Mouse (Mus musculus): ENCODE data around the gene Mtus2. TPM values are rescaled to one million over a fixed set of nuclear protein-coding genes. Genes with fewer than 3 reads are reported as not detected.

Mtus2 gene
- polyA plus RNA-seq, 1 experiment = 0.04 TPM

- no peaks in the 10 kb centered on the region for H3K79me2 ChIP-seq (ENCODE audit: control insufficient read depth, insufficient read depth)
- H3ac ChIP-seq (ENCODE audit: control insufficient read depth, insufficient read length, low read depth) = no peak overlapping the region
- H3K27me3 ChIP-seq (ENCODE audit: control insufficient read depth, insufficient read depth, insufficient read length) = no peaks in the 10 kb centered on the region
- no peak for TF ChIP-seq USF1 (IDR thresholded peaks at IDR 0.05; ENCODE audit: low read depth)
- H3K4me3 ChIP-seq (ENCODE audit: insufficient read depth, poor library complexity, severe bottlenecking) = no peak overlapping the region
- H3K36me3 ChIP-seq (ENCODE audit: control insufficient read depth, insufficient read depth) = no peaks in the 10 kb centered on the region
- no peaks in the 10 kb centered on the region for H3K79me3 ChIP-seq (ENCODE audit: low read depth)
Observed at GRCm38 (mm10) chr5:148185898-148186297, 228.8 kb downstream of the Mtus2 start.

GRCm38 (mm10) chr5:148191416-148191815 lies 234.3 kb downstream of the Mtus2 start:
- Histone ChIP-seq H3K4me3 (ENCODE audit: insufficient read depth, poor library complexity, severe bottlenecking) (no peak overlapping the region), H3K36me3 (ENCODE audit: control insufficient read depth, insufficient read depth) (no peaks in the 10 kb centered on the region), H3K79me3 (ENCODE audit: low read depth) (no peaks in the 10 kb centered on the region), H3K27me3 (ENCODE audit: control insufficient read depth, insufficient read depth, insufficient read length) (no peaks in the 10 kb centered on the region), H3K79me2 (ENCODE audit: control insufficient read depth, insufficient read depth) (no peaks in the 10 kb centered on the region), H3ac (ENCODE audit: control insufficient read depth, insufficient read length, low read depth) (no peak overlapping the region)
- TF ChIP-seq CEBPB (IDR thresholded peaks at IDR 0.05; ENCODE audit: low read depth) = no peak
- TF ChIP-seq MYOG (IDR thresholded peaks at IDR 0.05; ENCODE audit: control insufficient read depth, extremely low read depth, insufficient read length) = no peak
- no peak for TF ChIP-seq MYOD1 (IDR thresholded peaks at IDR 0.05; ENCODE audit: control insufficient read depth, insufficient read length, low read depth)
- TF ChIP-seq MAX (IDR thresholded peaks at IDR 0.05) = no peak
- no peak for TF ChIP-seq FOSL1 (IDR thresholded peaks at IDR 0.05; ENCODE audit: insufficient read depth, low read length, poor library complexity, severe bottlenecking)
- no peak for TF ChIP-seq CTCF (IDR thresholded peaks at IDR 0.05; ENCODE audit: control insufficient read depth, insufficient read depth, insufficient read length)
- no peak for TF ChIP-seq USF1 (IDR thresholded peaks at IDR 0.05; ENCODE audit: low read depth)

- no peaks in the 10 kb centered on the region for H3K79me3 ChIP-seq (ENCODE audit: low read depth)
- TF ChIP-seq FOSL1 (IDR thresholded peaks at IDR 0.05; ENCODE audit: insufficient read depth, low read length, poor library complexity, severe bottlenecking) (no peak), CEBPB (IDR thresholded peaks at IDR 0.05; ENCODE audit: low read depth) (no peak), USF1 (IDR thresholded peaks at IDR 0.05; ENCODE audit: low read depth) (no peak), MAX (IDR thresholded peaks at IDR 0.05) (no peak), MYOD1 (IDR thresholded peaks at IDR 0.05; ENCODE audit: control insufficient read depth, insufficient read length, low read depth) (no peak), CTCF (IDR thresholded peaks at IDR 0.05; ENCODE audit: control insufficient read depth, insufficient read depth, insufficient read length) (no peak), MYOG (IDR thresholded peaks at IDR 0.05; ENCODE audit: control insufficient read depth, extremely low read depth, insufficient read length) (no peak)
- no peaks in the 10 kb centered on the region for H3K27me3 ChIP-seq (ENCODE audit: control insufficient read depth, insufficient read depth, insufficient read length)
- H3ac ChIP-seq (ENCODE audit: control insufficient read depth, insufficient read length, low read depth) = no peak overlapping the region
- H3K4me3 ChIP-seq (ENCODE audit: insufficient read depth, poor library complexity, severe bottlenecking) = no peak overlapping the region
- no peaks in the 10 kb centered on the region for H3K36me3 ChIP-seq (ENCODE audit: control insufficient read depth, insufficient read depth)
- H3K79me2 ChIP-seq (ENCODE audit: control insufficient read depth, insufficient read depth) = no peaks in the 10 kb centered on the region
Observed at GRCm38 (mm10) chr5:148211831-148212230, 254.7 kb downstream of the Mtus2 start.

GRCm38 (mm10) chr5:148216786-148217185 lies 259.7 kb downstream of the Mtus2 start:
- Histone ChIP-seq H3K79me2 (ENCODE audit: control insufficient read depth, insufficient read depth) (no peaks in the 10 kb centered on the region), H3K4me3 (ENCODE audit: insufficient read depth, poor library complexity, severe bottlenecking) (no peak overlapping the region), H3ac (ENCODE audit: control insufficient read depth, insufficient read length, low read depth) (no peak overlapping the region), H3K36me3 (ENCODE audit: control insufficient read depth, insufficient read depth) (no peaks in the 10 kb centered on the region), H3K27me3 (ENCODE audit: control insufficient read depth, insufficient read depth, insufficient read length) (no peaks in the 10 kb centered on the region), H3K79me3 (ENCODE audit: low read depth) (no peaks in the 10 kb centered on the region)
- TF ChIP-seq USF1 (IDR thresholded peaks at IDR 0.05; ENCODE audit: low read depth) (no peak), CTCF (IDR thresholded peaks at IDR 0.05; ENCODE audit: control insufficient read depth, insufficient read depth, insufficient read length) (no peak), FOSL1 (IDR thresholded peaks at IDR 0.05; ENCODE audit: insufficient read depth, low read length, poor library complexity, severe bottlenecking) (no peak), MAX (IDR thresholded peaks at IDR 0.05) (no peak), CEBPB (IDR thresholded peaks at IDR 0.05; ENCODE audit: low read depth) (no peak), MYOD1 (IDR thresholded peaks at IDR 0.05; ENCODE audit: control insufficient read depth, insufficient read length, low read depth) (no peak), MYOG (IDR thresholded peaks at IDR 0.05; ENCODE audit: control insufficient read depth, extremely low read depth, insufficient read length) (no peak)

DNA sequence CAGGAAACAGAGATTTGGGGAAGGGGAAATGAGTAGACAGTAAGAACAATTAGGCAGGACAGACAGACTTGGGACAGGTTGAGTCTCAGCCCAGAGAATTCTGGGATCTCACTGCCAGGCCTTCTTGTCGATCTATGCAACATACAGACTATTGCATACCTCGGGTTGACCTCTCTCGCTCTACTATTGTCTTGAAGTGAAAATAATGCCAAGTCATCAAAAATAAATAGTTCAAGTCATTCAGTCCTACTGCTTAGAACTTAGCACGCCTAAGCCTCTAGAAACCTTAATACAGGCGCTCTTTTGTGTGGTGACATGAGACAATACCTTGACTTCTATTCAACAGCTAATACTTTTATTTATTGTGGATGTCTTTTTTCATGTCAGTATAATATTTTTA lies 265.8 kb downstream of the Mtus2 start:
- Histone ChIP-seq H3K79me2 (ENCODE audit: control insufficient read depth, insufficient read depth) (no peaks in the 10 kb centered on the region), H3K79me3 (ENCODE audit: low read depth) (no peaks in the 10 kb centered on the region), H3ac (ENCODE audit: control insufficient read depth, insufficient read length, low read depth) (no peak overlapping the region), H3K36me3 (ENCODE audit: control insufficient read depth, insufficient read depth) (no peaks in the 10 kb centered on the region), H3K4me3 (ENCODE audit: insufficient read depth, poor library complexity, severe bottlenecking) (no peak overlapping the region), H3K27me3 (ENCODE audit: control insufficient read depth, insufficient read depth, insufficient read length) (no peaks in the 10 kb centered on the region)
- TF ChIP-seq MAX (IDR thresholded peaks at IDR 0.05) = no peak
- TF ChIP-seq MYOG (IDR thresholded peaks at IDR 0.05; ENCODE audit: control insufficient read depth, extremely low read depth, insufficient read length) = no peak
- no peak for TF ChIP-seq MYOD1 (IDR thresholded peaks at IDR 0.05; ENCODE audit: control insufficient read depth, insufficient read length, low read depth)
- TF ChIP-seq FOSL1 (IDR thresholded peaks at IDR 0.05; ENCODE audit: insufficient read depth, low read length, poor library complexity, severe bottlenecking) = no peak
- TF ChIP-seq CEBPB (IDR thresholded peaks at IDR 0.05; ENCODE audit: low read depth) = no peak
- no peak for TF ChIP-seq CTCF (IDR thresholded peaks at IDR 0.05; ENCODE audit: control insufficient read depth, insufficient read depth, insufficient read length)
- TF ChIP-seq USF1 (IDR thresholded peaks at IDR 0.05; ENCODE audit: low read depth) = no peak

GRCm38 (mm10) chr5:148224004-148224403 lies 266.9 kb downstream of the Mtus2 start:
- TF ChIP-seq MAX (IDR thresholded peaks at IDR 0.05) = no peak
- no peak for TF ChIP-seq CTCF (IDR thresholded peaks at IDR 0.05; ENCODE audit: control insufficient read depth, insufficient read depth, insufficient read length)
- no peak for TF ChIP-seq MYOD1 (IDR thresholded peaks at IDR 0.05; ENCODE audit: control insufficient read depth, insufficient read length, low read depth)
- TF ChIP-seq MYOG (IDR thresholded peaks at IDR 0.05; ENCODE audit: control insufficient read depth, extremely low read depth, insufficient read length) = no peak
- TF ChIP-seq FOSL1 (IDR thresholded peaks at IDR 0.05; ENCODE audit: insufficient read depth, low read length, poor library complexity, severe bottlenecking) = no peak
- no peak for TF ChIP-seq CEBPB (IDR thresholded peaks at IDR 0.05; ENCODE audit: low read depth)
- TF ChIP-seq USF1 (IDR thresholded peaks at IDR 0.05; ENCODE audit: low read depth) = no peak
- Histone ChIP-seq H3K79me2 (ENCODE audit: control insufficient read depth, insufficient read depth) (no peaks in the 10 kb centered on the region), H3K79me3 (ENCODE audit: low read depth) (no peaks in the 10 kb centered on the region), H3K27me3 (ENCODE audit: control insufficient read depth, insufficient read depth, insufficient read length) (no peaks in the 10 kb centered on the region), H3K4me3 (ENCODE audit: insufficient read depth, poor library complexity, severe bottlenecking) (no peak overlapping the region), H3K36me3 (ENCODE audit: control insufficient read depth, insufficient read depth) (no peaks in the 10 kb centered on the region), H3ac (ENCODE audit: control insufficient read depth, insufficient read length, low read depth) (no peak overlapping the region)

Data from C2C12 (cell line).